Mouse (Mus musculus) CH12.LX (cell line): ENCODE results near the gene Psma3. TPM values are rescaled to one million over a fixed set of nuclear protein-coding genes. Genes with fewer than 3 reads are reported as not detected.

Experiments
- DNase-seq: peaks from one replicate; pipeline ENCODE4 v3.0.0-alpha.2; 2013; ENCODE audit errors: extremely low read depth
- H3K27ac ChIP-seq: 2 replicates; pipeline ENCODE4 v1.5.1; 2012; ENCODE audit warnings: low read depth, mild to moderate bottlenecking, control low read depth, moderate library complexity; ENCODE audit not compliant: insufficient read depth
- H3K27me3 ChIP-seq: replicated peaks from 2 replicates; pipeline ENCODE3; 2012; ENCODE audit warnings: inconsistent platforms
- H3K36me3 ChIP-seq, 2 experiments: replicated peaks in 1 of 2; 2 replicates each; pipeline versions ENCODE3 to v1.6.1; 2012; ENCODE audit warnings: inconsistent platforms in 1 of 2, low read length in 1 of 2, mild to moderate bottlenecking in 1 of 2, mixed read lengths in 1 of 2, moderate library complexity in 1 of 2; ENCODE audit not compliant: control insufficient read depth in 1 of 2, insufficient read depth in 1 of 2
- H3K4me1 ChIP-seq, 2 experiments: 2 replicates each; pipeline ENCODE4 v1.6.1; 2012; ENCODE audit warnings: inconsistent platforms in 1 of 2, moderate library complexity in 1 of 2; ENCODE audit not compliant: insufficient read depth in 2 of 2, control insufficient read depth in 1 of 2
- H3K4me2 ChIP-seq: 2 replicates; pipeline ENCODE4 v1.6.1; 2012; ENCODE audit warnings: low read depth, mild to moderate bottlenecking, control low read depth; ENCODE audit not compliant: poor library complexity, insufficient read depth, severe bottlenecking
- H3K4me3 ChIP-seq, 3 experiments: fragments of 150-350 bp in 1 of 3; sonication (generic) in 1 of 3; replicated peaks in 1 of 3; 2 replicates each; pipeline versions ENCODE3 to v1.5.1; 2011 to 2012; ENCODE audit warnings: low read depth in 2 of 3, low read length in 2 of 3, mild to moderate bottlenecking in 2 of 3, moderate library complexity in 2 of 3, control low read depth in 1 of 3, improper control_type of control experiment in 1 of 3, inconsistent platforms in 1 of 3, mixed read lengths in 1 of 3; ENCODE audit not compliant: poor library complexity in 1 of 3
- H3K79me2 ChIP-seq: replicated peaks from 2 replicates; pipeline ENCODE4 v1.6.1; 2012; ENCODE audit warnings: mild to moderate bottlenecking, moderate library complexity; ENCODE audit not compliant: control insufficient read depth, poor library complexity, insufficient read depth, severe bottlenecking; ENCODE audit errors: extremely low read depth
- H3K9ac ChIP-seq: 2 replicates; pipeline ENCODE4 v1.6.1; 2012; ENCODE audit warnings: low read depth, mild to moderate bottlenecking, control low read depth, moderate library complexity; ENCODE audit not compliant: insufficient read depth
- H3K9me3 ChIP-seq: replicated peaks from 2 replicates; pipeline ENCODE3; 2012; ENCODE audit warnings: low read length, inconsistent platforms, mixed read lengths
- BHLHE40 ChIP-seq: IDR thresholded peaks from 2 replicates; pipeline ENCODE4 v1.6.1; 2011; ENCODE audit warnings: mild to moderate bottlenecking, low read depth, low read length, improper control_type of control experiment
- CHD1 ChIP-seq: IDR thresholded peaks from 2 replicates; pipeline ENCODE4 v1.6.1; 2012; ENCODE audit warnings: low read depth, low read length, improper control_type of control experiment, inconsistent platforms
- CHD2 ChIP-seq: IDR thresholded peaks from 2 replicates; pipeline ENCODE4 v1.6.1; 2011; ENCODE audit warnings: low read length, improper control_type of control experiment
- CTCF ChIP-seq, 2 experiments: IDR thresholded peaks in 1 of 2; conservative IDR thresholded peaks in 1 of 2; 2 replicates each; pipeline ENCODE4 v1.5.1; 2011 to 2012; ENCODE audit warnings: low read depth in 2 of 2, low read length in 2 of 2, improper control_type of control experiment in 1 of 2, inconsistent platforms in 1 of 2, mild to moderate bottlenecking in 1 of 2, moderate library complexity in 1 of 2
- E2F4 ChIP-seq: IDR thresholded peaks from 2 replicates; pipeline ENCODE4 v1.6.1; 2011; ENCODE audit warnings: low read depth, low read length, improper control_type of control experiment; ENCODE audit not compliant: insufficient replicate concordance
- ELF1 ChIP-seq: IDR thresholded peaks from 2 replicates; pipeline ENCODE4 v1.6.1; 2014; ENCODE audit warnings: low read depth, mild to moderate bottlenecking, inconsistent platforms, low read length, improper control_type of control experiment
- EP300 ChIP-seq: IDR thresholded peaks from 2 replicates; pipeline ENCODE4 v1.6.1; 2011; ENCODE audit warnings: low read length, improper control_type of control experiment
- ETS1 ChIP-seq: conservative IDR thresholded peaks from 2 replicates; pipeline ENCODE4 v1.6.1; 2012; ENCODE audit warnings: low read depth, mild to moderate bottlenecking, inconsistent platforms, low read length, improper control_type of control experiment, moderate library complexity
- GABPA ChIP-seq: IDR thresholded peaks from 2 replicates; pipeline ENCODE4 v1.6.1; 2012; ENCODE audit warnings: low read depth, low read length, improper control_type of control experiment, inconsistent platforms; ENCODE audit not compliant: insufficient replicate concordance
- HCFC1 ChIP-seq: IDR thresholded peaks from 2 replicates; pipeline ENCODE4 v1.6.1; 2012; ENCODE audit warnings: low read depth, mild to moderate bottlenecking, inconsistent platforms, low read length, improper control_type of control experiment
- IRF4 ChIP-seq: IDR thresholded peaks from 2 replicates; pipeline ENCODE4 v1.6.1; 2014; ENCODE audit warnings: low read depth, mild to moderate bottlenecking, inconsistent platforms, low read length, improper control_type of control experiment
- JUN ChIP-seq: IDR thresholded peaks from 2 replicates; pipeline ENCODE4 v1.6.1; 2011; ENCODE audit warnings: low read depth, mild to moderate bottlenecking, low read length, improper control_type of control experiment, moderate library complexity; ENCODE audit not compliant: insufficient read depth
- JUND ChIP-seq: conservative IDR thresholded peaks from 2 replicates; pipeline ENCODE4 v1.6.1; 2011; ENCODE audit warnings: low read depth, low read length, improper control_type of control experiment
- KAT2A ChIP-seq: IDR thresholded peaks from 2 replicates; pipeline ENCODE4 v1.6.1; 2012; ENCODE audit warnings: low read length, improper control_type of control experiment, inconsistent platforms; ENCODE audit not compliant: insufficient replicate concordance
- MAFK ChIP-seq: IDR thresholded peaks from 2 replicates; pipeline ENCODE4 v1.6.1; 2011; ENCODE audit warnings: low read length, improper control_type of control experiment; ENCODE audit not compliant: insufficient replicate concordance
- MAX ChIP-seq: IDR thresholded peaks from 2 replicates; pipeline ENCODE4 v1.6.1; 2011; ENCODE audit warnings: low read length, improper control_type of control experiment
- MAZ ChIP-seq: IDR thresholded peaks from 2 replicates; pipeline ENCODE4 v1.6.1; 2012; ENCODE audit warnings: low read depth, mild to moderate bottlenecking, inconsistent platforms, low read length, improper control_type of control experiment, moderate library complexity
- MEF2A ChIP-seq: IDR thresholded peaks from 2 replicates; pipeline ENCODE4 v1.6.1; 2014; ENCODE audit warnings: low read depth, mild to moderate bottlenecking, inconsistent platforms, low read length, improper control_type of control experiment, borderline replicate concordance
- MXI1 ChIP-seq: IDR thresholded peaks from 2 replicates; pipeline ENCODE4 v1.6.1; 2011; ENCODE audit warnings: mild to moderate bottlenecking, low read depth, low read length, improper control_type of control experiment
- MYC ChIP-seq: IDR thresholded peaks from 2 replicates; pipeline ENCODE4 v1.6.1; 2011; ENCODE audit warnings: low read depth, mild to moderate bottlenecking, improper control_type of control experiment, low read length
- NELFE ChIP-seq: IDR thresholded peaks from 2 replicates; pipeline ENCODE4 v1.6.1; 2011; ENCODE audit warnings: low read depth, low read length, improper control_type of control experiment
- NRF1 ChIP-seq: IDR thresholded peaks from 2 replicates; pipeline ENCODE4 v1.6.1; 2014; ENCODE audit warnings: low read depth, mild to moderate bottlenecking, inconsistent platforms, low read length, improper control_type of control experiment, moderate library complexity
- PAX5 ChIP-seq: IDR thresholded peaks from 2 replicates; pipeline ENCODE4 v1.6.1; 2012; ENCODE audit warnings: low read length, inconsistent platforms, mixed read lengths
- POLR2A ChIP-seq: IDR thresholded peaks from 2 replicates; pipeline ENCODE4 v1.6.1; 2011; ENCODE audit warnings: low read depth, mild to moderate bottlenecking, improper control_type of control experiment, low read length
- POLR2AphosphoS2 ChIP-seq: IDR thresholded peaks from 2 replicates; pipeline ENCODE4 v1.6.1; 2011; ENCODE audit warnings: low read depth, low read length, improper control_type of control experiment
- RAD21 ChIP-seq: IDR thresholded peaks from 2 replicates; pipeline ENCODE4 v1.6.1; 2011; ENCODE audit warnings: low read depth, mild to moderate bottlenecking, low read length, improper control_type of control experiment, moderate library complexity
- RCOR1 ChIP-seq: conservative IDR thresholded peaks from 2 replicates; pipeline ENCODE4 v1.6.1; 2012; ENCODE audit warnings: low read depth, mild to moderate bottlenecking, inconsistent platforms, low read length, improper control_type of control experiment
- SIN3A ChIP-seq: IDR thresholded peaks from 2 replicates; pipeline ENCODE4 v1.6.1; 2012; ENCODE audit warnings: low read length, improper control_type of control experiment, inconsistent platforms
- SMC3 ChIP-seq: IDR thresholded peaks from 2 replicates; pipeline ENCODE4 v1.6.1; 2011; ENCODE audit warnings: low read depth, low read length, improper control_type of control experiment
- TBP ChIP-seq: conservative IDR thresholded peaks from 2 replicates; pipeline ENCODE4 v1.6.1; 2011; ENCODE audit warnings: low read depth, low read length, improper control_type of control experiment
- TCF12 ChIP-seq: IDR thresholded peaks from 2 replicates; pipeline ENCODE4 v1.6.1; 2014; ENCODE audit warnings: low read depth, mild to moderate bottlenecking, inconsistent platforms, low read length, improper control_type of control experiment
- UBTF ChIP-seq: IDR thresholded peaks from 2 replicates; pipeline ENCODE4 v1.6.1; 2012; ENCODE audit warnings: low read depth, mild to moderate bottlenecking, inconsistent platforms, low read length, improper control_type of control experiment, moderate library complexity
- USF1 ChIP-seq: IDR thresholded peaks from 2 replicates; pipeline ENCODE4 v1.6.1; 2014; ENCODE audit warnings: low read depth, mild to moderate bottlenecking, inconsistent platforms, low read length, improper control_type of control experiment
- USF2 ChIP-seq: conservative IDR thresholded peaks from 2 replicates; pipeline ENCODE4 v1.6.1; 2011; ENCODE audit warnings: low read depth, low read length, improper control_type of control experiment
- ZC3H11A ChIP-seq: IDR thresholded peaks from 2 replicates; pipeline ENCODE4 v1.6.1; 2012; ENCODE audit warnings: low read depth, mild to moderate bottlenecking, inconsistent platforms, low read length, improper control_type of control experiment
- ZKSCAN1 ChIP-seq: IDR thresholded peaks from 2 replicates; pipeline ENCODE4 v1.6.1; 2012; ENCODE audit warnings: low read depth, inconsistent platforms, low read length, improper control_type of control experiment, borderline replicate concordance
- ZMIZ1 ChIP-seq: IDR thresholded peaks from 2 replicates; pipeline ENCODE4 v1.6.1; 2012; ENCODE audit warnings: low read depth, mild to moderate bottlenecking, inconsistent platforms, low read length, improper control_type of control experiment
- ZNF384 ChIP-seq: IDR thresholded peaks from 2 replicates; pipeline ENCODE4 v1.6.1; 2012; ENCODE audit warnings: low read depth, low read length, improper control_type of control experiment, inconsistent platforms
- dilution Hi-C: fragments of 300-500 bp; cut with MboI; formaldehyde crosslinking; loops from 2 replicates; pipeline ENCODE4 v1.14.3; 2020; ENCODE audit warnings: low sequenced_read_pairs; ENCODE audit not compliant: extremely low pct_unique_long_range_greater_than_20kb, extremely low pct_ligation_motif_present
- in situ Hi-C: fragments of 300-500 bp; cut with MboI; formaldehyde crosslinking; loops from 3 replicates; pipeline ENCODE4 v1.14.3; 2019; ENCODE audit warnings: low sequenced_read_pairs, low pct_ligation_motif_present, low pct_unique_long_range_greater_than_20kb, mixed read lengths
- polyA plus RNA-seq: library from polyadenylated mRNA; unstranded; fragments of >175 nt; gene quantifications from 2 replicates; pipeline ENCODE4 v1.2.1, GENCODE M21; 2012; ENCODE audit warnings: low read depth; ENCODE audit not compliant: insufficient read length
- total RNA-seq, 2 experiments: library from RNA; depleted of rRNA; stranded (reverse); fragments of 300-350 nt in 1 of 2; fragments of >200 nt in 1 of 2; gene quantifications; 2 replicates each; pipeline ENCODE4 v1.2.3; 2012 to 2014

The Psma3 gene
- total and polyA plus RNA-seq, 3 experiments = 271 to 538 (median 355) TPM

GRCm38 (mm10) chr12:70999423-70999903, 25.0 kb downstream of the Psma3 start:
- peak; percentile 70 for DNase-seq

GRCm38 (mm10) chr12:71000344-71000743, 25.9 kb downstream of the Psma3 start:
- H3K9ac ChIP-seq = no peak overlapping the region
- H3K4me1 ChIP-seq = peaks cover 6 to 22% of the 10 kb centered on the region in 2 experiments
- no peak for TF ChIP-seq ZC3H11A
- TF ChIP-seq POLR2AphosphoS2 = no peak; the same call in 1 of the 2 replicates
- no peak for TF ChIP-seq CTCF (conservative IDR thresholded peaks at IDR 0.05 in 1 of 2, IDR thresholded peaks at IDR 0.05 in 1 of 2; ENCODE audit: low read depth in 2 of 2, low read length in 2 of 2)
- TF ChIP-seq SMC3 = no peak
- TF ChIP-seq SIN3A = no peak
- no peak for TF ChIP-seq ZKSCAN1
- TF ChIP-seq IRF4 = no peak
- no peak for TF ChIP-seq JUND
- no peak for TF ChIP-seq CHD2
- TF ChIP-seq E2F4 = no peak
- no peak for TF ChIP-seq PAX5
- no peak for TF ChIP-seq TCF12
- TF ChIP-seq HCFC1 = no peak
- no peak for TF ChIP-seq MAX
- no peak for TF ChIP-seq POLR2A
- no peak overlapping the region for H3K4me3 ChIP-seq
- dilution Hi-C loops = no loop called here
- H3K27me3 ChIP-seq = no peaks in the 10 kb centered on the region
- no peaks in the 10 kb centered on the region for H3K9me3 ChIP-seq
- peaks cover 29 to 66% of the 10 kb centered on the region in 2 experiments for H3K36me3 ChIP-seq
- no peak for DNase-seq
- peak overlapping the region; percentile 32; the same call in 1 of the 2 replicates for H3K27ac ChIP-seq
- H3K4me2 ChIP-seq = no peak overlapping the region
- in situ Hi-C loops = no loop called here
- no peaks in the 10 kb centered on the region for H3K79me2 ChIP-seq

More at GRCm38 (mm10) chr12:70999423-70999903, 25.0 kb downstream of the Psma3 start:
- in situ Hi-C loops = no loop called here
- Histone ChIP-seq H3K4me2 (peak overlapping the region; percentile 63), H3K27ac (peak overlapping the region; percentile 83), H3K4me3 (no peak overlapping the region), H3K36me3 (peaks cover 26 to 63% of the 10 kb centered on the region in 2 experiments)
- peak; percentile 58; the same call in 1 of the 2 replicates for TF ChIP-seq ETS1
- no peak for TF ChIP-seq CHD1
- no peak for TF ChIP-seq UBTF
- TF ChIP-seq SIN3A = peak; percentile 80
- TF ChIP-seq MAZ = no peak
- TF ChIP-seq NELFE = no peak
- peak; percentile 83 for TF ChIP-seq IRF4
- no peak for TF ChIP-seq JUND
- TF ChIP-seq JUN = no peak
- TF ChIP-seq MYC = peak; percentile 35; the same call in 1 of the 2 replicates
- no peak for TF ChIP-seq ZNF384
- peak; percentile 70 for TF ChIP-seq ELF1
- TF ChIP-seq POLR2A = peak; percentile 19; the same call in 1 of the 2 replicates
- no peak for TF ChIP-seq HCFC1
- TF ChIP-seq RCOR1 = peak; percentile 68; the same call in 1 of the 2 replicates
- no peak for TF ChIP-seq USF1
- no peak for TF ChIP-seq GABPA
- no peak for TF ChIP-seq CTCF (conservative IDR thresholded peaks at IDR 0.05 in 1 of 2, IDR thresholded peaks at IDR 0.05 in 1 of 2; ENCODE audit: low read depth in 2 of 2, low read length in 2 of 2)
- no peak for TF ChIP-seq RAD21
- TF ChIP-seq MEF2A = no peak
- no peak for TF ChIP-seq NRF1
- TF ChIP-seq MAFK = 0 out of 2 replicates have a peak, but pooled peaks have one; percentile 17
- TF ChIP-seq ZMIZ1 = no peak
- no peak for TF ChIP-seq POLR2AphosphoS2
- TF ChIP-seq PAX5 = no peak
- TF ChIP-seq EP300 = peak; percentile 75
- no peak for TF ChIP-seq KAT2A
- TF ChIP-seq ZKSCAN1 = no peak
- TF ChIP-seq TCF12 = peak; percentile 35; the same call in 1 of the 2 replicates
- peak; percentile 54 for TF ChIP-seq MXI1
- no peak for TF ChIP-seq USF2
- no peak for TF ChIP-seq E2F4
- 0 out of 2 replicates have a peak, but pooled peaks have one; percentile 13 for TF ChIP-seq MAX
- no peak for TF ChIP-seq SMC3
- TF ChIP-seq BHLHE40 = peak; percentile 80
- peak; percentile 21; the same call in 1 of the 2 replicates for TF ChIP-seq CHD2
- 0 out of 2 replicates have a peak, but pooled peaks have one; percentile 59 for TF ChIP-seq TBP
- no peak for TF ChIP-seq ZC3H11A
- TF ChIP-seq, all 38 proteins: peak for 15
- dilution Hi-C loops = no loop called here
- Histone ChIP-seq H3K9ac (peak overlapping the region; percentile 35; the same call in 1 of the 2 replicates), H3K27me3 (no peaks in the 10 kb centered on the region), H3K9me3 (no peaks in the 10 kb centered on the region), H3K79me2 (no peaks in the 10 kb centered on the region), H3K4me1 (peaks cover 6 to 22% of the 10 kb centered on the region in 2 experiments)
